Mouse (Mus musculus): ENCODE results near the gene Gm21411. TPM values are rescaled to one million over a fixed set of nuclear protein-coding genes. Genes with fewer than 3 reads are reported as not detected.
"Not testable (repeated sequence)": the region's sequence is repeated elsewhere in the genome, so short reads cannot be mapped to it uniquely, and the experiment has no call there.

Gene Gm21411
- polyA plus RNA-seq (2011; ENCODE audit: insufficient read length, low read depth, missing spikeins), result not detected in 2 replicates

GRCm38 (mm10) chr4:146909386-146910137, at the start of gene Gm21411:
Gene Gm21411, minus strand, starts transcription at chr4:146909590.
- H3K4me1 ChIP-seq (ENCODE audit: control insufficient read depth, insufficient read depth, low read length); H3K27ac ChIP-seq (ENCODE audit: insufficient read depth, low read length); H3K4me3 ChIP-seq (ENCODE audit: insufficient read depth, low read length): not testable (repeated sequence)

GRCm38 (mm10) chr4:146941691-146942090, 32.3 kb upstream of the Gm21411 start:
- not testable (repeated sequence) for H3K4me1 ChIP-seq (ENCODE audit: control insufficient read depth, insufficient read depth, low read length); H3K27ac ChIP-seq (ENCODE audit: insufficient read depth, low read length); H3K4me3 ChIP-seq (ENCODE audit: insufficient read depth, low read length)

- H3K4me3 ChIP-seq (ENCODE audit: insufficient read depth, low read length), result no peak overlapping the region
These were observed 23.1 kb upstream of the Gm21411 start for GRCm38 (mm10) chr4:146932311-146933082.

GRCm38 (mm10) chr4:146915196-146915595, 5.8 kb upstream of the Gm21411 start:
- Histone ChIP-seq H3K4me3 (ENCODE audit: insufficient read depth, low read length) (no peak overlapping the region), H3K4me1 (ENCODE audit: control insufficient read depth, insufficient read depth, low read length) (no peaks in the 10 kb centered on the region), H3K27ac (ENCODE audit: insufficient read depth, low read length) (no peak overlapping the region)
- TF ChIP-seq CTCF (IDR thresholded peaks at IDR 0.05; ENCODE audit: borderline replicate concordance, insufficient read depth, low read length) (no peak), POLR2A (IDR thresholded peaks at IDR 0.05; ENCODE audit: low read depth, low read length) (no peak)

More at GRCm38 (mm10) chr4:146932311-146933082, 23.1 kb upstream of the Gm21411 start:
- no peak for TF ChIP-seq CTCF (IDR thresholded peaks at IDR 0.05; ENCODE audit: borderline replicate concordance, insufficient read depth, low read length)
- no peak for TF ChIP-seq POLR2A (IDR thresholded peaks at IDR 0.05; ENCODE audit: low read depth, low read length)
- H3K4me1 ChIP-seq (ENCODE audit: control insufficient read depth, insufficient read depth, low read length), result no peaks in the 10 kb centered on the region
- H3K27ac ChIP-seq (ENCODE audit: insufficient read depth, low read length), result no peak overlapping the region

- H3K4me3 ChIP-seq (ENCODE audit: insufficient read depth, low read length), result not testable (repeated sequence)
These were observed 1.3 kb downstream of the Gm21411 start for GRCm38 (mm10) chr4:146908131-146908530.

GRCm38 (mm10) chr4:146904782-146905181, 4.6 kb downstream of the Gm21411 start:
- H3K4me3 ChIP-seq (ENCODE audit: insufficient read depth, low read length); H3K27ac ChIP-seq (ENCODE audit: insufficient read depth, low read length); H3K4me1 ChIP-seq (ENCODE audit: control insufficient read depth, insufficient read depth, low read length): not testable (repeated sequence)

More at GRCm38 (mm10) chr4:146908131-146908530, 1.3 kb downstream of the Gm21411 start:
- H3K27ac ChIP-seq (ENCODE audit: insufficient read depth, low read length); H3K4me1 ChIP-seq (ENCODE audit: control insufficient read depth, insufficient read depth, low read length): not testable (repeated sequence)

- H3K4me1 ChIP-seq (ENCODE audit: control insufficient read depth, insufficient read depth, low read length); H3K4me3 ChIP-seq (ENCODE audit: insufficient read depth, low read length); H3K27ac ChIP-seq (ENCODE audit: insufficient read depth, low read length): not testable (repeated sequence)
These were observed 6.3 kb downstream of the Gm21411 start for GRCm38 (mm10) chr4:146903126-146903525.

Other genes with a start within 250 kb of the Gm21411 start
- gene Zfp989, start 62.4 kb upstream of the Gm21411 start, polyA plus RNA-seq (2011; ENCODE audit: insufficient read length, low read depth, missing spikeins), result 0.78 TPM in 1 of 2 replicates, not detected in the other
- gene Rex2, start 112.3 kb upstream of the Gm21411 start, polyA plus RNA-seq (2011; ENCODE audit: insufficient read length, low read depth, missing spikeins), result 0.61 and 1.1 TPM in 2 replicates
- gene Zfp991, start 222.4 kb upstream of the Gm21411 start, polyA plus RNA-seq (2011; ENCODE audit: insufficient read length, low read depth, missing spikeins), result 20.2 and 21.2 TPM in 2 replicates